ENCODE assay signal across 8 mouse cellular contexts in genomic region chr9:75070457-75071028, GRCm38 (mm10). TPM values are rescaled to one million over a fixed set of nuclear protein-coding genes. Genes with fewer than 3 reads are reported as not detected.
DNase-seq lines count a peak whose midpoint lies in the region; ATAC-seq and TF ChIP-seq lines count a peak whose summit lies in the region.

Gene Myo5a (plus strand): TSS chr9:75071015.

- no peak for TF ChIP-seq RAD21 in MEL (IDR thresholded peaks at IDR 0.05; ENCODE audit: low read depth, low read length)

- H3K27me3 ChIP-seq in kidney, embryonic 14.5 days (ENCODE audit: control insufficient read depth, insufficient read depth, low read length) = no peaks in the 10 kb centered on the region
- no peaks in the 10 kb centered on the region for H3K27me3 ChIP-seq in MEL (ENCODE audit: control insufficient read depth in 1 of 2, insufficient read depth in 2 of 2, low read length in 2 of 2)
- H3K27me3 ChIP-seq in forebrain, embryonic 10.5 days (ENCODE audit: poor library complexity, severe bottlenecking) = peaks cover 7% of the 10 kb centered on the region; the same call in 1 of the 2 replicates
- H3K27me3 ChIP-seq in megakaryocyte, embryonic 14.5 days (replicated peaks) = peaks cover 3% of the 10 kb centered on the region

- no peak; a peak in 1 of 4 replicates for TF ChIP-seq POLR2A in MEL (IDR thresholded peaks at IDR 0.05; ENCODE audit: control insufficient read depth in 1 of 2, insufficient read depth in 1 of 2, low read depth in 1 of 2, low read length in 2 of 2, poor library complexity in 1 of 2)

- DNase-seq in kidney, postnatal 25 days = no peak
- DNase-seq in MEL (ENCODE audit: low read depth, low spot score) = no peak
- no peak for DNase-seq in forebrain, embryonic 10.5 days (ENCODE audit: extremely low spot score, low spot score)
- peak; percentile 8 for DNase-seq in hindlimb bud, embryonic 11.5 days (ENCODE audit: extremely low spot score, low read depth, low spot score)
- no peak for DNase-seq in Muller cell, postnatal 12 days (ENCODE audit: inconsistent ontology term)

- peak within 1 kb of the TSS; percentile 84 for H3K4me2 ChIP-seq in kidney, embryonic 14.5 days (replicated peaks; ENCODE audit: low read depth, low read length)

- H3K4me1 ChIP-seq in kidney, embryonic 14.5 days (ENCODE audit: control insufficient read depth, insufficient read depth, low read length) = no peaks in the 10 kb centered on the region
- peaks cover 3 to 15% of the 10 kb centered on the region in 2 experiments for H3K4me1 ChIP-seq in MEL (ENCODE audit: control insufficient read depth in 1 of 2, insufficient read depth in 2 of 2, low read length in 2 of 2)
- H3K4me1 ChIP-seq in forebrain, embryonic 10.5 days = peaks cover 30% of the 10 kb centered on the region
- peaks cover 35% of the 10 kb centered on the region for H3K4me1 ChIP-seq in megakaryocyte, embryonic 14.5 days

- TF ChIP-seq CTCF in MEL (IDR thresholded peaks at IDR 0.05 in 2 of 3, conservative IDR thresholded peaks at IDR 0.05 in 1 of 3; ENCODE audit: control insufficient read depth in 1 of 3, insufficient read depth in 1 of 3, low read depth in 2 of 3, low read length in 3 of 3, poor library complexity in 1 of 3, severe bottlenecking in 1 of 3) = no peak

- H3K36me3 ChIP-seq in kidney, embryonic 14.5 days (ENCODE audit: control insufficient read depth, insufficient read depth, low read length) = no peaks in the 10 kb centered on the region
- H3K36me3 ChIP-seq in MEL (ENCODE audit: control insufficient read depth in 1 of 2, insufficient read depth in 2 of 2, low read length in 2 of 2) = peaks cover 0 to 18% of the 10 kb centered on the region in 2 experiments; a peak in 2 of 4 replicates
- no peaks in the 10 kb centered on the region for H3K36me3 ChIP-seq in forebrain, embryonic 10.5 days (replicated peaks)
- H3K36me3 ChIP-seq in megakaryocyte, embryonic 14.5 days (replicated peaks; ENCODE audit: low read length) = no peaks in the 10 kb centered on the region

- peaks cover 6% of the 10 kb centered on the region for H3K79me2 ChIP-seq in MEL (ENCODE audit: control insufficient read depth, insufficient read depth, low read length, poor library complexity)

- no peak for TF ChIP-seq EP300 in MEL (IDR thresholded peaks at IDR 0.05; ENCODE audit: low read depth in 1 of 2, low read length in 2 of 2)

- peak; percentile 68 for ATAC-seq in kidney, embryonic 14.5 days (ENCODE audit: low FRiP score, low TSS enrichment)
- ATAC-seq in megakaryocyte-erythroid progenitor cell, adult 5-6 weeks (replicated peaks; ENCODE audit: low FRiP score, low TSS enrichment, poor library complexity, severe bottlenecking) = no peak

- WGBS in kidney, embryonic 14.5 days = 23% methylated on average over 23 of the region's 23 CpGs
- 21% methylated on average over 23 of the region's 23 CpGs for WGBS in forebrain, embryonic 10.5 days

- no peaks in the 10 kb centered on the region for H3K9me3 ChIP-seq in kidney, embryonic 14.5 days (ENCODE audit: control insufficient read depth, low read length)
- no peaks in the 10 kb centered on the region for H3K9me3 ChIP-seq in MEL (replicated peaks; ENCODE audit: insufficient read depth, low read length)
- H3K9me3 ChIP-seq in forebrain, embryonic 10.5 days = no peaks in the 10 kb centered on the region
- H3K9me3 ChIP-seq in megakaryocyte, embryonic 14.5 days = no peaks in the 10 kb centered on the region

- peak within 1 kb of the TSS; percentile 87 for H3K9ac ChIP-seq in kidney, embryonic 14.5 days (ENCODE audit: low read depth, low read length)
- peak within 1 kb of the TSS; percentile 96 for H3K9ac ChIP-seq in MEL (ENCODE audit: control insufficient read depth, low read depth, low read length, poor library complexity, severe bottlenecking)

- peak within 1 kb of the TSS; percentile 80 for H3K4me3 ChIP-seq in kidney, embryonic 14.5 days (ENCODE audit: low read length)
- H3K4me3 ChIP-seq in MEL (ENCODE audit: control insufficient read depth in 1 of 2, insufficient read depth in 1 of 2, low read depth in 2 of 2, low read length in 2 of 2) = peak within 1 kb of the TSS; percentile 88 to 96
- H3K4me3 ChIP-seq in forebrain, embryonic 10.5 days = peak within 1 kb of the TSS; percentile 89
- peak within 1 kb of the TSS; percentile 98 for H3K4me3 ChIP-seq in megakaryocyte, embryonic 14.5 days (replicated peaks)

- H3K27ac ChIP-seq in kidney, embryonic 14.5 days (ENCODE audit: low read depth, low read length) = peak within 1 kb of the TSS; percentile 67
- H3K27ac ChIP-seq in MEL (ENCODE audit: control insufficient read depth, low read depth, low read length) = peak within 1 kb of the TSS; percentile 88
- peak within 1 kb of the TSS; percentile 99 for H3K27ac ChIP-seq in forebrain, embryonic 10.5 days

TF ChIP-seq in MEL, 35 proteins besides CTCF, POLR2A, EP300 and RAD21:
- TF ChIP-seq MAFK (IDR thresholded peaks at IDR 0.05; ENCODE audit: borderline replicate concordance, low read depth, low read length) = no peak
- TF ChIP-seq SIN3A (IDR thresholded peaks at IDR 0.05; ENCODE audit: low read length) = peak; percentile 47

RNA-seq across cellular contexts. Expression of gene Myo5a, which starts in this region (rescaled TPM):
- 11.2 and 23.5 TPM in 2 replicates for polyA plus RNA-seq in kidney, embryonic 14.5 days (2014; fragmentation: Nextera tagmentation; extraction: Ambion mirVana)
- total RNA-seq in MEL (2012; rRNA removed) = 18.9 and 19.8 TPM in 2 replicates
- 100 to 1,000 TPM in 1 of 2 experiments, 10 to 100 TPM in 1; 49.0 to 208 TPM for polyA plus RNA-seq in MEL (2012; ENCODE audit: insufficient read depth in 1 of 2, insufficient read length in 2 of 2, low read depth in 1 of 2, low replicate concordance in 2 of 2, missing spikeins in 1 of 2)
- polyA plus RNA-seq in forebrain, embryonic 10.5 days (2016; fragmentation: Nextera tagmentation; extraction: Ambion mirVana) = 22.8 and 24.5 TPM in 2 replicates
- polyA plus RNA-seq in megakaryocyte, embryonic 14.5 days (2012; ENCODE audit: insufficient read depth, low replicate concordance) = 10.7 TPM in 1 of 2 replicates, not detected in the other
- 7.5 and 10.4 TPM in 2 replicates for total RNA-seq in megakaryocyte-erythroid progenitor cell, adult 5-6 weeks (2014; fragmentation: Nextera tagmentation)
- total RNA-seq in megakaryocyte-erythroid progenitor cell, adult 5-6 weeks (2017) = 14.4 and 22.2 TPM in 2 replicates
